Mouse (Mus musculus) adrenal gland, adult 2 months (tissue): ENCODE results near the gene Cavin4. TPM values are rescaled to one million over a fixed set of nuclear protein-coding genes. Genes with fewer than 3 reads are reported as not detected.

Experiments used
- DNase-seq: peaks from one replicate; pipeline ENCODE4 v3.0.0; 2021
- long read RNA-seq: library from polyadenylated mRNA; stranded (forward); transcript quantifications from one replicate; pipeline ENCODE4 v2.0.0, GENCODE M21; 2021
- polyA plus RNA-seq: library from polyadenylated mRNA; depleted of rRNA; stranded (reverse); fragments of >200 nt; gene quantifications from 2 replicates; pipeline ENCODE4 v1.2.3, GENCODE M21; 2012; rRNA removed
- total RNA-seq, 2 experiments: library from RNA; stranded (reverse); gene quantifications; 2 replicates each; pipeline ENCODE4 v1.2.3; 2021

Cavin4 gene
- under 1 TPM; 0.26 to 0.28 TPM for total RNA-seq
- not detected in 2 replicates for polyA plus RNA-seq
- long read RNA-seq, result 0 reads

- no peak for DNase-seq
Observed at GRCm38 (mm10) chr4:48663271-48663670, at the start of gene Cavin4. Gene Cavin4, plus strand, starts transcription at chr4:48663514.

DNA sequence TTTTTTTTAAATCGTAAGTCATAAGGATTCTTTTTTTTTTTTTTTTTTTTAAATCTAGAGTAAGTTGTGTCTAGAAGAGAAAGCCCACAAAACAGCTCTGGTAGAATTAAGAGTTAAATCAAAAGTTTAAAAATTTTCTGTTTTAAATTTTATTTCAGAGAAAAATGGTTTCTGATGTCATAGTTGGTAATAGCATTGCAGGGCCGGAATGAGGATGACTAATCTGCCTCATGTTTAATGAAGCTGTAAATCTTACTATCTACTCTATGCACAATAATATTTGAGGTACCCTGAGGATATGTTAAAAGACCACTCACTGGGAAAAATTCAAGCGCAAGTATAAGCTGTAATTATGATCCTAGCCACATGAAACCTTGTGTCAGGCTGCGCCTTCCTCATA lies 47.8 kb upstream of the Cavin4 start:
- no peak for DNase-seq

- DNase-seq, result no peak
Observed at GRCm38 (mm10) chr4:48617201-48617600, 46.1 kb upstream of the Cavin4 start.

DNA sequence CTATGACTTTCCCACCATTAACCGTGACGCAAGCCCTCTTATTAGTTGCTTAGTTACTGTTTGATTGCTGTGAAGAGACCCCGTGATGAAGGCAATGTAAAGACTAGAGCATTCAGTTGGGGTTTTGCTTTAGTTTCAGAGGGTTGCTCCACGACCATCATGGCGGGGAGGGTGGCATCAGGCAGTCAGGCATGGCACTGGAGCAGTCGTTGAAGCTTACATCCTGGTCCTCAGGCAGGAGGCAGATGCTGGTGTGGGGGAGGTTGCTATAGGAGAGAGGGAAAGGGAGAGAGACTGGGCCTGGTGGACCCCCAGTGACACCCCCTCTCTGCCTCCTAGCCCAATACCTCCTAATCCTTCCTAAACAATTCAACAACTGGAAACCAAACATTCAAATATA lies 43.2 kb upstream of the Cavin4 start:
- DNase-seq, result no peak

DNA sequence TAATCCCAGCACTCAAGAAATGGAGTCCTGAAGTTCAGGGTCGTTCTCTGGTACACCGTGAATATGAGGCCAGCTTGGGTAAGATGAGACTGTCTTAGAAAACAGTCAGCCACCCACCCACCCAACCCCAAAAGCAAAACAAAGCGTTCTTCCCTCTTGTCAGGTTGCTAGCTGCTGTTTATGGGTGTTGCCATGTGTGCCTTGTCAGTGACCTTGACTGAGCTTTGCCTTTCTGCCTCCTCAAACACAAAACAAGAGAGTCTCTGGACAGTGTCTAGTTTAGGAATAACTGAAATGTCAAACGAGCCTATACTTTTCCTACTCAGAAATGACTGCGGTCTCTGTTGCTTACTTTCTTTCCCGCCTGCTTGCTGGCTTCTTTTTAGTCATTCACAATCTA lies 41.1 kb upstream of the Cavin4 start:
- DNase-seq, result no peak

DNA sequence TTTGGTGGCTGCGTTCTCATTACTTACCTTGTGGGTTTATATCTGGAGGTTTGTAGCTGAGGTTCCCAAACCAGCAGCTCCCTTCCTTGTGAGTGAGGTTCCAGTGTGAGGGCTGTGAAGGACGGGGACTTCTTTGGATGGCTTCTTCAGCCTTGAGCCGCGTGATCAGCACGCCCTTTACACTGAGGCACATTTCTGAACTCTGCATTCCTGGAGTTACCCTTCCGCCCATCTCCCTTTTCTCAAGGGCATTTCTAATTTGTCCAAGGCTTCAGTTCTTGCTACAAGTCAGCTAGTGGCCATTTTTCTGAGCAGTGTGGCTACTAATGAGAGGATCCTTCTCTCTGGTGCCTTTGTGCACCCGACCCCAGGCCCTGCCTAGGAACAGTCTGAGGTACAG lies 40.4 kb upstream of the Cavin4 start:
- DNase-seq, result peak; percentile 38

- no peak for DNase-seq
Observed at GRCm38 (mm10) chr4:48624961-48625360, 38.4 kb upstream of the Cavin4 start.

- DNase-seq, result no peak
Observed at GRCm38 (mm10) chr4:48625836-48626235, 37.5 kb upstream of the Cavin4 start.

DNA sequence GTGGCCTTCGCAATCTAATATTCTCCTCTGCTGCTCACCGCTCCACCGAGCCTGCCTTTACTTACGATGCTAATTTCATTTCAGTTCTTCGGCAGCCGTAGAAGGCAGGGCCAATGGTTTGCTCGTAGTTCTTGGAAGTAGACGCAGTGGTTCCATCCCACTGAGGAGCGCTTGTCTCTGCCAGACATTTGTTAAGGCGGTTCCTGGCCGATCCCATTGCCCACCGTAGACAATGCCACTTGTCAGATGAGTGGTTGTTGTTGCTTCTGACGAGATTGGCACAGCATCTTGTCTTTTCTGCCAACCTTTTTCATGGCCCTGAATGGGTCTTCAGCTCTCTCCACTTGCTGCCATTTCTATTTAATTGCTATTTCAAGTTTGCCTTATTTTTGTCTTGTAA lies 33.9 kb upstream of the Cavin4 start:
- no peak for DNase-seq

DNA sequence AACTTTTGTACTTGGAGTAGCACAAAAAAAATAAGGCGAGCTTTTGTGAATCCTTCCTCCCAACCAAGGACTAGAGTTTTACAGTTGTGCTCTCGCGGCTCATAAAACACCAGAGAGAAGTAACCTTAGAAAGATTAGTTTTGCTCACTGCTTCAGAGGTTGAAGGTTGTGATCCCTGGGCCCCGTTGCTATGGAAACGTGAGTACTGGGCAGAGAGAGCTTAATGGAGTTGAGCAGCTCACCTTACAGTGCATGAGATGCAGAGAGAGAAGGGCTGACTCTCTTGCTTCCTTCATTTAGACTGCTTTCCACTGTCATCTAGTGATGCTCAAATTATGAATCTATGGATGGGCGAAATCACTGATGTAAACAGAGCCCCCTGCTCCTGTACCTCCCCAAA lies 29.8 kb upstream of the Cavin4 start:
- no peak for DNase-seq

GRCm38 (mm10) chr4:48634058-48634457 lies 29.3 kb upstream of the Cavin4 start:
- no peak for DNase-seq

- no peak for DNase-seq
Observed at GRCm38 (mm10) chr4:48636831-48637230, 26.5 kb upstream of the Cavin4 start.

DNA sequence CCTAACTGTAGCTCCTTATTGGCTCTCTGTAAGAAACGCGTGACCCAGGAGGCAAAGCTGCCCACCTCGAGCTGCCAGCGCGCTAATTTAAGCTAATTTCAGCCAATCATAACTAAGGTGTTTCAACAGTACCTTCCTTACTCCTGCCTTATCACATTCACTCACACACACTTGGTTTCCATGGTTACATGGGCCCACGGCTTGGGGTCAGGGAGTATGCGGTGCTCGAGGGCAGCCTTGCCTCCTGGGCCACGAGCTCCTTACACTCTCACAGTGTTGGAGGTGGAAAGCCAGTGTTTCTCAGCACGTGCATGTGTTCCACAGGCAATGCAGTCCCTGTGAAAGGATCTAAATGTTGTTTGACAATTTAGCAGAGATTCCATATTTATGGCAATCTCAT lies 25.2 kb upstream of the Cavin4 start:
- no peak for DNase-seq

GRCm38 (mm10) chr4:48639503-48639902 lies 23.8 kb upstream of the Cavin4 start:
- no peak for DNase-seq

- DNase-seq, result no peak
Observed at GRCm38 (mm10) chr4:48643801-48644200, 19.5 kb upstream of the Cavin4 start.

DNA sequence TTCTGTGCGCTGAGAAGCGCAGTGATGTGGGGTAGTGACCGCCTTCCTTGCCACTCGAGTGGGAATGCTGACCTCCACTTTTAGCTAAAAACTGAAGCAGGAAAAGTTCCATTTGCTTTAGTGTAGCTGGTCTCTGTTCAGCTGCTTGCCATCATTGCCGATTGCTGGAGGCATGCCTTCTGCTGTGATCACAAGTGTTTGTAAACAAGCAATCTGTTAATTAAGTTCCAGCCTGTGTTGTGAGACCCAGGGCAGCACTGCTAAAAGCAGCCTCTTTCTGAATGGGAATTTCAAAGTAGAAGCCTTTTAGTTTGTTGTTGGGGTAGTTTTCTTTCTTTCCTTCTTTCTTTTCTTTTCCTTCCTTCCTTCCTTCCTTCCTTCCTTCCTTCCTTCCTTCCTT lies 17.2 kb upstream of the Cavin4 start:
- no peak for DNase-seq

DNA sequence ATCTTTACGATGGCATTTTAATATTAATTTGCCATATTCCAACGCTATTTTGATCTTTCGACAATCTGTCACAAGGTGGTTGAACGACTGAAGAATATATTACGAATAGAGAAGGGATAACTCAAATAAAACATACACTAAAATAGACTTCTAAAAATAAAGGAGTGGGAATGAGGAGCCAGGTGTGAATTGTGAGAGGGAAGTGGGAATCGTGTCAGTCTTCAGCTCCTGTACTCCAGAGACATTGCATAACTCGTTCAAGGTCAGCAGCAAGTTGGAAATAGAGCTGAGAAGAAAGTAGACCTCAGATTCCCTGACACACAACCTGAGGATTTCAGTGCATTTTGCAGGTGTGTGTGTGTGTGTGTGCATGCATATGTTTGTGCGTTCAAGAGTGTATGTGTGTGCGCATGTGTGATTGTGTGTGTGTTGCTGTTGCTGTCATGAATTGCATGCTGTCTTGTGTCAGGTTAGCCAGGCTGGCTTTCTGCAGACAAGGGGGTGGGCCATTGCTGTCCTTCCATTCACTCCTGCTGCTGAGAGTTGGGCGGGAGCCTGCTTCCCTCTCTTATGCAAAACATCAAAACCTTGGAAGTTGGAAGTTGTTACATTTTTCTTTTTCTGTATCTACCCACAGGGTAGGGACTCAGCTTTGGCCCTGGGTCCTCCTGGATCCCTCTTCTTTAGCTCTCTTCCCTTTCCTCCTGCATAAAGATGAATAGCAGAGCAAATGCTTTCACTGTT lies 12.5 kb upstream of the Cavin4 start:
- no peak for DNase-seq

DNA sequence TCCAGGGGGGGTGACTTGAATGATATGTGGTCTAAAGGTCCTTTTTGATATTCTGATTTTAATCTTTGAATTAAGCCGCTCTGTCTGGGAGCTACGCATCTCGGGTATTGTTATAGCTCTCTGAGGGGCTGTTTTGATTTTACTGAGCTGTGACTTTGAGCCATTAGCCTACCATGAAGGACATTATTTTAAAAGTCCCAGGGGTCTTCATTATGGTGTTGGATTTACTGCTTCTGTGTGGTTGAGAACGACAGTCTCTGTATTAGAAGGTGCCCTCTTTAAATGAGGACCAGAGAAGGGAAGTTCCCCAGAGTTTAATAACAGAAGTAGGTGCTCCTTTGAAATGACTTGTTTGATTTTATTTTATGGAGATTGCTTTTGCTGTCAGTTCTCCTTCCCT lies 9.2 kb upstream of the Cavin4 start:
- no peak for DNase-seq

- no peak for DNase-seq
Observed at GRCm38 (mm10) chr4:48656530-48656929, 6.8 kb upstream of the Cavin4 start.

- no peak for DNase-seq
Observed at GRCm38 (mm10) chr4:48660144-48660543, 3.2 kb upstream of the Cavin4 start.

GRCm38 (mm10) chr4:48660619-48661575 lies 2.4 kb upstream of the Cavin4 start:
- DNase-seq, result no peak

GRCm38 (mm10) chr4:48664021-48664420 lies 707 bp downstream of the Cavin4 start:
- no peak for DNase-seq

DNA sequence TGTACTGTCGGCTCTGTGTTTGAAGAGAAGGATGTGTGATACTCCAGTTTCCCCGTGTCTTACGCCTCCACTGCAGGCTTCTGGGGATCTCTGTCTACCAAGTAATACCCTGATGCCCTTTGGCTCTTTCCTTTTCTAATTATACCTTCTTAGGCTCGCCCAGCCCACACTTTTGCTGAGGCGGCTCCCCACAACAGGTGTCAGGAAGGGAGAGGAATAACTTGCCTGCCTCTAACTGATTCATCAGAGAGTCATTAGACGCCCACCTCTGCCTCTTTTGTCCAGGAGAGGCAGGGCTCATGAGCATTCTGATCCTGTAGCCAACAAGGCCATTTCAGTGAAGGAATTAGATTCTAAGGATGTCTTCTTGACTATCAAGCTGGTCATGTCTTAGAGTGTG lies 4.0 kb downstream of the Cavin4 start:
- no peak for DNase-seq
